Mouse (Mus musculus) midbrain, embryonic 16.5 days (tissue): ENCODE data around the gene Nudcd2. TPM values are rescaled to one million over a fixed set of nuclear protein-coding genes. Genes with fewer than 3 reads are reported as not detected.

Experiments used
- ATAC-seq: fragments of 200-750 bp; cut with Nextera tagmentation; 2 replicates; pipeline ENCODE4 v1.8.0; 2017; ENCODE audit warnings: moderate TSS enrichment
- H3K27ac ChIP-seq: fragments of 300-500 bp; sonication (generic); 2 replicates; pipeline ENCODE4 v1.5.1; 2014; ENCODE audit warnings: mild to moderate bottlenecking, low read length, mixed read lengths
- H3K27me3 ChIP-seq: fragments of 300-500 bp; sonication (generic); 2 replicates; pipeline ENCODE4 v1.6.1; 2014; ENCODE audit warnings: low read depth, low read length, mixed read lengths; ENCODE audit not compliant: control insufficient read depth, insufficient read depth
- H3K36me3 ChIP-seq: fragments of 300-500 bp; sonication (generic); 2 replicates; pipeline ENCODE4 v1.6.1; 2014; ENCODE audit warnings: mild to moderate bottlenecking, low read length, moderate library complexity, mixed read lengths; ENCODE audit not compliant: control insufficient read depth, insufficient read depth
- H3K4me1 ChIP-seq: fragments of 300-500 bp; sonication (generic); 2 replicates; pipeline ENCODE4 v1.6.1; 2014; ENCODE audit warnings: mild to moderate bottlenecking, low read length, mixed read lengths; ENCODE audit not compliant: control insufficient read depth, insufficient read depth
- H3K4me2 ChIP-seq: fragments of 300-500 bp; sonication (generic); 2 replicates; pipeline ENCODE4 v1.6.1; 2014; ENCODE audit warnings: mild to moderate bottlenecking, low read length, mixed read lengths
- H3K4me3 ChIP-seq: fragments of 300-500 bp; sonication (generic); 2 replicates; pipeline ENCODE4 v1.5.1; 2014; ENCODE audit warnings: low read depth, mild to moderate bottlenecking, low read length, moderate library complexity, mixed read lengths
- H3K9ac ChIP-seq: fragments of 300-500 bp; sonication (generic); 2 replicates; pipeline ENCODE4 v1.6.1; 2014; ENCODE audit warnings: low read depth, low read length, mixed read lengths
- H3K9me3 ChIP-seq: fragments of 300-500 bp; sonication (generic); replicated peaks from 2 replicates; pipeline ENCODE4 v1.6.1; 2014; ENCODE audit warnings: mild to moderate bottlenecking, low read length, mixed read lengths; ENCODE audit not compliant: control insufficient read depth, poor library complexity, severe bottlenecking
- WGBS: fragments of 180-500 bp; shearing (Covaris S2); extraction: QIAGEN DNeasy Blood & Tissue Kit; methylation state at CpG from one replicate; pipeline ENCODE4 v1.1.7; 2014; 5-methylcytosine and 5-hydroxymethylcytosine counted together
- polyA plus RNA-seq: library from polyadenylated mRNA; unstranded; fragments of >200 nt; fragmentation: Nextera tagmentation; extraction: Ambion mirVana; gene quantifications from 2 replicates; pipeline ENCODE4 v1.2.1, GENCODE M21; 2015

The Nudcd2 gene
- polyA plus RNA-seq, 1 experiment from 2014 or later: 49.3 TPM

- Histone ChIP-seq H3K27me3 (no peaks in the 10 kb centered on the region), H3K4me3 (no peak overlapping the region), H3K9ac (no peak overlapping the region), H3K4me1 (peaks cover 3% of the 10 kb centered on the region), H3K4me2 (no peak overlapping the region), H3K9me3 (no peaks in the 10 kb centered on the region), H3K36me3 (no peaks in the 10 kb centered on the region), H3K27ac (no peak overlapping the region)
- no peak for ATAC-seq
- WGBS: 51% methylated on average over 12 of the region's 12 CpGs
Measured at GRCm38 (mm10) chr11:40775315-40776269, 42.1 kb downstream of the Nudcd2 start.

GRCm38 (mm10) chr11:40781857-40782256 is 48.4 kb downstream of the Nudcd2 start:
- H3K27me3 ChIP-seq: no peaks in the 10 kb centered on the region
- H3K9me3 ChIP-seq: no peaks in the 10 kb centered on the region
- WGBS: 55% methylated on average over 2 of the region's 2 CpGs
- ATAC-seq: no peak
- no peaks in the 10 kb centered on the region for H3K4me1 ChIP-seq
- no peaks in the 10 kb centered on the region for H3K36me3 ChIP-seq
- no peak overlapping the region for H3K4me2 ChIP-seq
- H3K9ac ChIP-seq: no peak overlapping the region
- no peak overlapping the region for H3K27ac ChIP-seq
- H3K4me3 ChIP-seq: no peak overlapping the region

- no peaks in the 10 kb centered on the region for H3K9me3 ChIP-seq
- no peak overlapping the region for H3K9ac ChIP-seq
- no peaks in the 10 kb centered on the region for H3K27me3 ChIP-seq
- no peak overlapping the region for H3K4me3 ChIP-seq
- ATAC-seq: no peak
- H3K27ac ChIP-seq: no peak overlapping the region
- no peak overlapping the region for H3K4me2 ChIP-seq
- WGBS: 97% methylated on average over 1 of the region's 1 CpGs
- H3K36me3 ChIP-seq: no peaks in the 10 kb centered on the region
- H3K4me1 ChIP-seq: no peaks in the 10 kb centered on the region
Measured at GRCm38 (mm10) chr11:40783346-40783745, 49.9 kb downstream of the Nudcd2 start.

- Histone ChIP-seq H3K27me3 (no peaks in the 10 kb centered on the region), H3K9ac (no peak overlapping the region), H3K4me3 (no peak overlapping the region), H3K4me2 (no peak overlapping the region), H3K27ac (no peak overlapping the region), H3K36me3 (no peaks in the 10 kb centered on the region), H3K9me3 (no peaks in the 10 kb centered on the region), H3K4me1 (no peaks in the 10 kb centered on the region)
- WGBS: 81% methylated on average over 8 of the region's 8 CpGs
- ATAC-seq: no peak
Measured at GRCm38 (mm10) chr11:40784326-40784725, 50.9 kb downstream of the Nudcd2 start.

- H3K4me1 ChIP-seq: no peaks in the 10 kb centered on the region
- H3K9me3 ChIP-seq: no peaks in the 10 kb centered on the region
- WGBS: 58% methylated on average over 2 of the region's 2 CpGs
- H3K4me3 ChIP-seq: no peak overlapping the region
- H3K9ac ChIP-seq: no peak overlapping the region
- H3K4me2 ChIP-seq: no peak overlapping the region
- H3K27me3 ChIP-seq: no peaks in the 10 kb centered on the region
- no peaks in the 10 kb centered on the region for H3K36me3 ChIP-seq
- no peak overlapping the region for H3K27ac ChIP-seq
- ATAC-seq: no peak
Measured at GRCm38 (mm10) chr11:40786900-40787299, 53.4 kb downstream of the Nudcd2 start.

Other genes starting within 250 kb of the Nudcd2 start
- gene Mat2b, start 38.5 kb upstream of the Nudcd2 start, polyA plus RNA-seq: 58.7 and 61.5 TPM in 2 replicates
- gene Hmmr, start 245 bp upstream of the Nudcd2 start, polyA plus RNA-seq: 3.6 and 4.8 TPM in 2 replicates
- gene Ccng1, start 21.6 kb downstream of the Nudcd2 start, polyA plus RNA-seq: 39.2 and 39.8 TPM in 2 replicates